Mouse (Mus musculus): ENCODE measurements around the gene Vps26a.

Vps26a gene

GRCm38 (mm10) chr10:62486618-62487415, at the start of gene Vps26a:
Gene Vps26a (minus strand): TSS chr10:62486805.
- in situ Hi-C loops (cut with MboI, MseI): no loop called here

- in situ Hi-C loops (cut with MboI, MseI): no loop called here
Measured at GRCm38 (mm10) chr10:62534509-62534908, 47.9 kb upstream of the Vps26a start.

- in situ Hi-C loops (cut with MboI, MseI): no loop called here
Measured at GRCm38 (mm10) chr10:62532832-62533231, 46.2 kb upstream of the Vps26a start.

DNA sequence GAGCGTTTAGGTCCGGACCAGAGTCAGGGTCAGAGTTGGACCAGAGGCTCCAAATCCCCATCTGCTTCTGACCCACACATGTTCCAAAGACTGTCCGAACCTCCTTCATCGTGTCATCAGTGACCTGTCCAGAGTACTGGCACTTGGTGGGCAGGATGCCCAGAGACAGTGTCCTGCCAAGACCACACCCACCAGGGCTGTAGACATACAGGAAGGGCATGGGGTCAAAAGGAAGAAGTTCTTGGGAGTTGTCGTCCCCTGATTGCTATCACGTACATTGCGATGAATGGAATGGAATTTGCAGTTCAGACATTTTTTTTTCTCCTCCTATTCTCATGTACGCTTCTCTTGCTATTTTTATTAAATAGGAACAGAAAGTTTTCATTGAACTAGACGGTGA, 43.6 kb upstream of the Vps26a start:
- in situ Hi-C loops (cut with MboI, MseI): no loop called here

GRCm38 (mm10) chr10:62527351-62527750, 40.7 kb upstream of the Vps26a start, which contains the start of gene Srgn:
Gene Srgn (minus strand): TSS chr10:62527451.
- in situ Hi-C loops (cut with MboI, MseI): no loop called here

DNA sequence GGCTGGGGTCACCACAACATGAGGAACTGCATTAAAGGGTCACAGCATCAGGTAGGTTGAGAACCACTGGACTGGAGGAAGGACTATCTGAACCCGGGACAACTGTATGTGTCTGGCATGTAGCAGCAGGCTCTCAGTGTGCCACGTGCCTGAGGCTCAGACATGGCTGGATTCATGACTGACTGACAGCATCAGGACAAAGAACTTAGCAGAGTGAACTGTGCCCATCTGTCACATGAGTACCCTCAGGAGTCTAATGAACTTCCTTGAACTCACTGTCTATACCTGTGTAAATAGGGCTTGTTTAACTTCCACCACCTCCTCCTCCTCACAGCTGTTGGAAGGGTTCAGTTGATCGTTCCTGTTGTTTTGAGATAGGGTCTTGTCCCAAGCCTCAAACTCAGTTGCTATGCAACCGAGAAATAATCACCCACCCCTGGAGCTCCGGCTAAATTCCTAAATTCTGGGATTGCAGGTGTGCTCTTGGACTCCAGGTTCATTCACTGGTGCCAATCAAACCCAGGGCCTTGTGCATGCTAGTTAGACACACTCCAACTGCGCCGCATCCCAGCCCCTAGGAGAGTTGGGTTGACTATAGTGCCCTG, 35.8 kb upstream of the Vps26a start:
- in situ Hi-C loops (cut with MboI, MseI): no loop called here

GRCm38 (mm10) chr10:62521763-62522162, 35.2 kb upstream of the Vps26a start:
- in situ Hi-C loops (cut with MboI, MseI): no loop called here

GRCm38 (mm10) chr10:62520911-62521310, 34.3 kb upstream of the Vps26a start:
- in situ Hi-C loops (cut with MboI, MseI): no loop called here

GRCm38 (mm10) chr10:62517511-62517910, 30.9 kb upstream of the Vps26a start:
- in situ Hi-C loops (cut with MboI, MseI): no loop called here

GRCm38 (mm10) chr10:62512855-62513254, 26.2 kb upstream of the Vps26a start:
- in situ Hi-C loops (cut with MboI, MseI): no loop called here

DNA sequence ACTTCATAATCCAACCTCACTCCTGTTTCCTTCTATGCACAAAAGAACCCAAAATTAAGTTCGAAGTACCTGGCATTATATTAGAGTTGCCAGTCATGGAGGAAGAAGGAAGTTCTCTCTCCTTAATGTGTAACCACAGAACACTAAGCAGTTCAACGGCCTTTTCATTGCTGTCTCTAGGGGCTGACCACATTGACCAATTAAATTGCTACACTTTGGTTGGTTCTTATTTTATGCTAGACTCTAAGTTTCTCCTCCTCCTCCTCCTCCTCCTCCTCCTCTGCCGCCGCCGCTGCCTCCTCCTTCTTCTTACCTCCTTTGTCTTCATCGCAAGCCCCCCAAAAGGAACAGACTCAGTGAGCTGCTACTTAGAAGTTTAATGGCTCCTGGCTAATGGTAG, 24.9 kb upstream of the Vps26a start:
- in situ Hi-C loops (cut with MboI, MseI): no loop called here

GRCm38 (mm10) chr10:62509032-62509656, 22.5 kb upstream of the Vps26a start:
- in situ Hi-C loops (cut with MboI, MseI): loop anchor here (5.0 kb wide), 1 partner anchor 33 kb away; no protein-coding TSS in a partner anchor

- in situ Hi-C loops (cut with MboI, MseI): loop anchor here (5.0 kb wide), 1 partner anchor 34 kb away; no protein-coding TSS in a partner anchor
Measured at GRCm38 (mm10) chr10:62508459-62508858, 21.9 kb upstream of the Vps26a start.

- in situ Hi-C loops (cut with MboI, MseI): loop anchor here (5.0 kb wide), 1 partner anchor 35 kb away; no protein-coding TSS in a partner anchor
Measured at GRCm38 (mm10) chr10:62507591-62508308, 21.1 kb upstream of the Vps26a start.

GRCm38 (mm10) chr10:62507071-62507470, 20.5 kb upstream of the Vps26a start:
- in situ Hi-C loops (cut with MboI, MseI): loop anchor here (5.0 kb wide), 1 partner anchor 35 kb away; no protein-coding TSS in a partner anchor

- in situ Hi-C loops (cut with MboI, MseI): loop anchor here (5.0 kb wide), 1 partner anchor 36 kb away; no protein-coding TSS in a partner anchor
Measured at GRCm38 (mm10) chr10:62506019-62506556, 19.5 kb upstream of the Vps26a start.

DNA sequence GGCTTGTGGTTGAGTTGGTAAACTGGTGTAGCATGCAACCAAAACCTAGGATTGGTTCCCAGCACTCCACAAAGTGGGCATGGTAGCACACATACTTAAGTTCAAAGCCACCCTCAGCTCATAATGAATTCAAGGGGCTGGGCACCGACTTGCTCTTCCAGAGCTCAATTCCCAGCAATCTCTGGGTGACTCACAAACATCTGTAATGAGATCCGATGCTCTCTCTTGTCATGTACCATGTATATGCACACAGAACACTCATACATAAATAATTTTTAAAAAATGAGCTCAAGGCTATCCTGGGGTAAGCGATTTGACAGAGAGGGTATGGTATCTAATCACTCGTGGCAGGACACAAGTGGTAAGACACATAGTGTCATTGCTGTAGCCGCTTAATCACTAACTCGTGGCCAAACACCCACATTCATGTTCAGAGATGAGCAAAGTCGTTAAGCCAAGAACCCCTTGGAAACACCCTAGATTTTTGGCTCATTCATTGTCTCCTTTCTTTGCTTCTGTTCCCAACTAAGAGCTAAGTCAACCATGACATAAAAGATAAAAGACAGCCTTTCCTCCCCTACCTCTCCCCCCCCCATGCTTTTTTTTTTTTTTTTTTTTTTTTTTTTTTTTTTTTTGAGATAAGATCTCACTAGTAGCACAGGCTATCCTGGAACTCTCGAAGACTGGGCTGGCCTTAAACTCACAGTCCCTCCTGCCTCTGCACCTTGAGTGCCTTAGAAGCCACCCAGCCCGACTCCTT, 18.8 kb upstream of the Vps26a start:
- in situ Hi-C loops (cut with MboI, MseI): loop anchor here (5.0 kb wide), 1 partner anchor 37 kb away; no protein-coding TSS in a partner anchor

DNA sequence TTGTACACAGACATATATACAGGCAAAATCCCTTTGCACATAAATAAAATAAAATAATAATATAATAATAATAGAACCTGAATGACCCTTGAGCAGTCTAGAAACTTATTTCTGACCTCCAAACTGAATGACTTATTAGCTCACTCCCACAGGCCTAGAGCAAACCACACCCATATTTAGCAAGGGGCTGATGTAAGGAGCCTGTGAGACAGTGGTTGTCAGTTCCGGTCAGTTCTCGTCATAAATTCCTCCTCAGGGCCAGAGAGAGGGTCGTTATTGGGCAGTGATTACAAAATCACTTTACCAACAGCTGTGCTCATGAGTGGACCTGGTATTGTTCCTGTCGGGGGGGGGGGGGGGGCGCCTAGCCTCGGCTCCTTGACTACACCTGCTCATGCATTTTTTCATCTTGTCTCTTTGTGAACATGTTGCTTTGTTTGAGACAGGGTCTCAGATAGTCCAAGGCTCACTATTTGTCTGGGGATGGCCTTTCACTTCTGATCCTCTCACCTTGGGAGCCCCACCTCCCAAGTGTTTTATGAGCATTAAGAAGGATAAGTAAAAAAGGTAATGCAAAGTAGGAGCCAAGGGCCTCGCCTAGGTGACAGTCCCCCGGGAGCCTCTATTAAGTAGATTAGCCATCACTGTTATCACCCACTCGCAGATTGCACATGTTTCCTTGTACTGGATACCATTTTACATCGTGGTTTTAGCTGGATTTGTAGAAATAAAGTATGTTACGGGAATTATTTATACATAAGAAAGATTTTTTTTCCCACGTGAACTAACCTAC, 17.4 kb upstream of the Vps26a start:
- in situ Hi-C loops (cut with MboI, MseI): no loop called here

- in situ Hi-C loops (cut with MboI, MseI): no loop called here
Measured at GRCm38 (mm10) chr10:62503353-62503752, 16.7 kb upstream of the Vps26a start.

DNA sequence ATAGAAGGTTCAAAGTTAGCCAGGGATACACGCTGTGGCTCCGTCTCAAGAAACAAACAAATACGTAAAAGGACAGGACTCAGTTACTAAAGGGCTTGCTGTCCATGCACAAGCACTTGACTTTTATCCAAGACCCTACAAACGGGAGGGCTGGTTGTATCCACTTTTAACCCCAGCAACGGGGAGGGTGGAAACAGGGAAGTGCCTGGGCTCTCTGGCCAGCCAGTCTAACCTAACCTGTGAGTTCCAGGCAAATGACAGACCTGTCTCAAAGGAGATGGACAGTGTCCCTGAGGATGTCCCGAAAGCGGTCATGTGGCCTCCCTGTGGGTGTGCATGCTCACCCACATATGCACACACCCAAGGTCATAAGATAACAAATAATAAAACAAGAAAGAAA, 15.3 kb upstream of the Vps26a start:
- in situ Hi-C loops (cut with MboI, MseI): no loop called here

Data from T-helper 2 cell (primary cell).